Mouse (Mus musculus): ENCODE results near the gene Olfr1000. TPM values are rescaled to one million over a fixed set of nuclear protein-coding genes. Genes with fewer than 3 reads are reported as not detected.
"Not testable (repeated sequence)": the region's sequence is repeated elsewhere in the genome, so short reads cannot be mapped to it uniquely, and the experiment has no call there.

Olfr1000 gene
- polyA plus RNA-seq (2016; fragmentation: Nextera tagmentation; extraction: Ambion mirVana), result not detected in 2 replicates

DNA sequence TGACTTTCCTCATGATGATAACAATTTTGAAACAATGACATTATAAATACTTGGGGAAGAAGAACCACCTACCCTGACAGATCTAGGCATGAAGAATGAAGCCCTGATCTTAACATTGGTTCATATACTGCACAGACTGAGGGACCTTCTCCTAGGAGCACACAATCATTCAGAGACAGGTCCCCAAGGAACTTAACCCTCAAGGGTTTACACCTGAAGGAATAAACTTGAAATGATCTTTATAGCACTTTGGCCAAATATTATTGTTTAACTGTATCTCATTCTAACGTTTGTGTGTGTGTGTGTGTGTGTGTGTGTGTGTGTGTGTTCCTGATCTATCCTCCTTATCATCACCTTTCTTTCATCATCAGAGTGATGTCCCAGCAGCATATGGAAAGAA is at the start of gene Olfr1000:
Gene Olfr1000, minus strand, starts transcription at position 101 of the 400 bp plus-strand sequence.
- Histone ChIP-seq H3K27ac (replicated peaks) (no peak within 1 kb of the TSS), H3K4me2 (replicated peaks) (no peak within 1 kb of the TSS), H3K9ac (replicated peaks) (no peak within 1 kb of the TSS), H3K9me3 (no peaks in the 10 kb centered on the region), H3K4me1 (no peaks in the 10 kb centered on the region), H3K27me3 (no peaks in the 10 kb centered on the region), H3K36me3 (no peaks in the 10 kb centered on the region), H3K4me3 (no peak within 1 kb of the TSS)
- ATAC-seq (ENCODE audit: low FRiP score, low read depth), result no peak
- 100% methylated on average over 1 of the region's 1 CpGs for WGBS

DNA sequence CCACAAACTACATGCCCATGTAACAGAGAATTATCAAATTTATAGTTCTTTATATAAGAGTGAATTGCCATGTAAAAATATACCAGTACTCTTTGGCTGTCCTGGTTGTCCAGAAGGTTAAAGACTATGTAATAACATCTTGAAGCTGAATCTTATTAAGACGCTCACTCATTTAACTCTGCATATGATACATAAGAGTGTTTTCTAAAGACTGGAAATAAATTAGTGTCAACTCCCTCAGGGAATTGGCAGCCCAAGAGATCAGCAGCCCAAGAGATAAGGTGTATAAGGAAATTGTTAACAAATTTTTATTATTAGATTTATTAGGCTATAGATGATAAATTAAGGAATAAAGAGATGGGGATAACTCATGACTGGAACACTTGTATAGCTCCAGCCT is 38.9 kb upstream of the Olfr1000 start, which contains the start of gene Olfr1002:
Gene Olfr1002, minus strand, starts transcription at position 101 of the 400 bp plus-strand sequence.
- no peak within 1 kb of the TSS for H3K27ac ChIP-seq (replicated peaks)
- H3K9me3 ChIP-seq, result no peaks in the 10 kb centered on the region
- no peak within 1 kb of the TSS for H3K4me2 ChIP-seq (replicated peaks)
- H3K27me3 ChIP-seq, result no peaks in the 10 kb centered on the region
- WGBS, result 89% methylated on average over 1 of the region's 1 CpGs
- H3K4me1 ChIP-seq, result no peaks in the 10 kb centered on the region
- no peaks in the 10 kb centered on the region for H3K36me3 ChIP-seq
- no peak within 1 kb of the TSS for H3K9ac ChIP-seq (replicated peaks)
- no peak within 1 kb of the TSS for H3K4me3 ChIP-seq
- ATAC-seq (ENCODE audit: low FRiP score, low read depth), result no peak

DNA sequence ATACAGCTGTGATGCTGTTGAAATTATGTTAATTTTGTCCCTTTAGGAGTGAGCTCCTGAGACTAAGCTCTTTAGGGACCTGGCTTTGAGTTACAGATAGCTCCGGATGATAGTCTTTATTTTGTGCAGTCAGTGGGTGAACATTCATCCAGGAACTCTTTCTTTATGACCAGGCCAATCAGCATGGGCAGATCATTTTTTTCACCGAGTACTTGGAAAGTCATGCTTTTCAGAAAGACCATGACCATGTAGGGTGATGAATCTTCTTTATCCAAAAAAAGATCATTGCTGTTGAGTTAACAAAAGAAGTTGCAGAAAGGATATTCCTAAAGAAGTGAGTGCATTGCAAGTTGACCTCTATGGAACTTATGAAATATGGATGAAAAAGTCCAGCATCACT is 23.1 kb downstream of the Olfr1000 start, which contains the start of gene Olfr998:
Gene Olfr998, plus strand, starts transcription at position 301 of the 400 bp plus-strand sequence.
- not testable (repeated sequence) for H3K27ac ChIP-seq (replicated peaks); H3K9me3 ChIP-seq; H3K9ac ChIP-seq (replicated peaks); H3K27me3 ChIP-seq; H3K4me2 ChIP-seq (replicated peaks); H3K4me3 ChIP-seq; ATAC-seq (ENCODE audit: low FRiP score, low read depth); H3K4me1 ChIP-seq; H3K36me3 ChIP-seq
- 76% methylated on average over 2 of the region's 2 CpGs for WGBS

DNA sequence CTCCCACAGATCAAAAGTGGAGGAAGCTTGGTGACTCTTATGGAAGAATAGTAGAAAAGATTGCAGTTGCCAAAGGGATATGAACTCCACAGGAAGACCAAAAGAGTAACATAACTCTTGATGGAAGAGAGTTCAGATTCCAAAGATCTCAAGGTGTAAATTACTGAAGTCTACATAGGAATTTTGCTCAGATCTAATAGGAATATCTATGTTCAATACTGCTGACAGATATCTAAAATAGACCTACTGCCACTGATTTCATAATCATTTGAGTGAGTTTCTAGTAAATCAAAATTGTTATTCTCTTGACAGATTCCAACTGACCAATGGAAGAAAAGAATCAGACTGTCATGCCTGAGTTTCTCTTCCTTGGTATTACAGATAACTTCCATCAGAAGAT is 32.8 kb downstream of the Olfr1000 start, which contains the start of gene Olfr996:
Gene Olfr996, plus strand, starts transcription at position 301 of the 400 bp plus-strand sequence.
- Histone ChIP-seq H3K4me1 (no peaks in the 10 kb centered on the region), H3K4me2 (replicated peaks) (no peak within 1 kb of the TSS), H3K9me3 (no peaks in the 10 kb centered on the region), H3K27me3 (no peaks in the 10 kb centered on the region), H3K27ac (replicated peaks) (no peak within 1 kb of the TSS), H3K9ac (replicated peaks) (no peak within 1 kb of the TSS), H3K36me3 (no peaks in the 10 kb centered on the region), H3K4me3 (no peak within 1 kb of the TSS)
- no peak for ATAC-seq (ENCODE audit: low FRiP score, low read depth)

DNA sequence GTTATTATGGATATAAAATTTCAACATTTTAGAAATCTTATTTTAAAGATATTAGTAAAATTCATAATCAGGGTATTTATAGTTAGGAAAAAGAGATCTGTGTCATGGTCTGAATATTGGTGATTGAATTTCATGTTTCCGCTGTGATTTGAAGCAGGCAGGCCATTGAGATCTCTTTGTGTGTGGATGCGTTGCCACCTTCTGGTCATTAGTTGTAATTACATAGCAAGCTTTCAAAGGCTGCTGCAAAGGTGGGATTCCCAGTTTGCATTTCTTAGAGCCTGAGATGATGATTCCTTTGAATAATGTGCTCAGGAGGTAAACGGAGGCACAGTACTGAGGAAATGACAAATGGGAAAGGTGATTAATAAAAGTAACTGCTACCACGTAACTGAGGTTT is 50.5 kb downstream of the Olfr1000 start:
- WGBS, result 14% methylated on average over 4 of the region's 4 CpGs

DNA sequence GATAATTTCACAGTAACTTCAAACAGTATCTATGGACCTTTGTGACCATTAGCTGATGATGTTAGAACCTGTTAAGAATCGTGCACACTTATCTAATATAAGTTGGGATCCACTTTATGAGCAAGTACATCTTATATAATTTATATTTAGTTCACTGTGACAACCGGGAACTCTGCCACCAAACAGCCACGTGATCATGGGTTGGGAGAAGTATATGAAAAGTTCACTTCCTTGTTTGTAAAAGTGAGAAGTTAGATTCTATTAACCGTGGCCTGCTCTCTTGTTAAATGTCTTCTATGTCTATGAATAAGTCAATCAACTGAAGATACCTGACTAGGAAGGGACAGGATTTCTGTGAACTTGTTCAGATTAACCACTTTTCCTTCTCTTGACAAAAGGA is 51.5 kb downstream of the Olfr1000 start:
- Histone ChIP-seq H3K9me3 (no peaks in the 10 kb centered on the region), H3K4me2 (replicated peaks) (no peak overlapping the region), H3K4me3 (no peak overlapping the region), H3K27ac (replicated peaks) (no peak overlapping the region), H3K9ac (replicated peaks) (no peak overlapping the region), H3K4me1 (no peaks in the 10 kb centered on the region), H3K27me3 (no peaks in the 10 kb centered on the region), H3K36me3 (no peaks in the 10 kb centered on the region)
- 74% methylated on average over 4 of the region's 4 CpGs for WGBS
- ATAC-seq (ENCODE audit: low FRiP score, low read depth), result no peak

More for the DNA sequence above, 50.5 kb downstream of the Olfr1000 start:
- H3K27me3 ChIP-seq, result no peaks in the 10 kb centered on the region
- no peak overlapping the region for H3K4me2 ChIP-seq (replicated peaks)
- H3K4me3 ChIP-seq, result no peak overlapping the region
- H3K27ac ChIP-seq (replicated peaks), result no peak overlapping the region
- H3K9me3 ChIP-seq, result no peaks in the 10 kb centered on the region
- no peak overlapping the region for H3K9ac ChIP-seq (replicated peaks)
- no peaks in the 10 kb centered on the region for H3K4me1 ChIP-seq
- H3K36me3 ChIP-seq, result no peaks in the 10 kb centered on the region
- ATAC-seq (ENCODE audit: low FRiP score, low read depth), result peak; percentile 71

Other genes with a start within 250 kb of the Olfr1000 start
- gene Olfr988, start 248.7 kb downstream of the Olfr1000 start, polyA plus RNA-seq (2016; fragmentation: Nextera tagmentation; extraction: Ambion mirVana), result not detected in 2 replicates
- not detected in 2 replicates for gene Olfr992, start 202.4 kb downstream of the Olfr1000 start, polyA plus RNA-seq (2016; fragmentation: Nextera tagmentation; extraction: Ambion mirVana)
- not detected in 2 replicates for gene Olfr993, start 197.0 kb downstream of the Olfr1000 start, polyA plus RNA-seq (2016; fragmentation: Nextera tagmentation; extraction: Ambion mirVana)
- not detected in 2 replicates for gene Olfr994, start 175.5 kb downstream of the Olfr1000 start, polyA plus RNA-seq (2016; fragmentation: Nextera tagmentation; extraction: Ambion mirVana)
- gene Olfr995, start 168.3 kb downstream of the Olfr1000 start, polyA plus RNA-seq (2016; fragmentation: Nextera tagmentation; extraction: Ambion mirVana), result not detected in 2 replicates
- gene 4833423E24Rik, start 92.9 kb downstream of the Olfr1000 start, polyA plus RNA-seq (2016; fragmentation: Nextera tagmentation; extraction: Ambion mirVana), result not detected in 2 replicates
- not detected in 2 replicates for gene Olfr996, start 32.7 kb downstream of the Olfr1000 start, polyA plus RNA-seq (2016; fragmentation: Nextera tagmentation; extraction: Ambion mirVana)
- gene Olfr998, start 23.0 kb downstream of the Olfr1000 start, polyA plus RNA-seq (2016; fragmentation: Nextera tagmentation; extraction: Ambion mirVana), result not detected in 2 replicates
- gene Olfr1002, start 38.8 kb upstream of the Olfr1000 start, polyA plus RNA-seq (2016; fragmentation: Nextera tagmentation; extraction: Ambion mirVana), result not detected in 2 replicates
- gene Olfr154, start 52.6 kb upstream of the Olfr1000 start, polyA plus RNA-seq (2016; fragmentation: Nextera tagmentation; extraction: Ambion mirVana), result not detected in 2 replicates
- gene Olfr1006, start 66.9 kb upstream of the Olfr1000 start, polyA plus RNA-seq (2016; fragmentation: Nextera tagmentation; extraction: Ambion mirVana), result not detected in 2 replicates
- not detected in 2 replicates for gene Olfr1008, start 77.5 kb upstream of the Olfr1000 start, polyA plus RNA-seq (2016; fragmentation: Nextera tagmentation; extraction: Ambion mirVana)
- gene Olfr1009, start 103.5 kb upstream of the Olfr1000 start, polyA plus RNA-seq (2016; fragmentation: Nextera tagmentation; extraction: Ambion mirVana), result not detected in 2 replicates
- not detected in 2 replicates for gene Olfr1012, start 150.9 kb upstream of the Olfr1000 start, polyA plus RNA-seq (2016; fragmentation: Nextera tagmentation; extraction: Ambion mirVana)
- gene Olfr1013, start 155.2 kb upstream of the Olfr1000 start, polyA plus RNA-seq (2016; fragmentation: Nextera tagmentation; extraction: Ambion mirVana), result not detected in 2 replicates
- gene Olfr1014, start 160.8 kb upstream of the Olfr1000 start, polyA plus RNA-seq (2016; fragmentation: Nextera tagmentation; extraction: Ambion mirVana), result not detected in 2 replicates
- gene Olfr1015, start 170.1 kb upstream of the Olfr1000 start, polyA plus RNA-seq (2016; fragmentation: Nextera tagmentation; extraction: Ambion mirVana), result not detected in 2 replicates
- not detected in 2 replicates for gene Olfr1016, start 190.6 kb upstream of the Olfr1000 start, polyA plus RNA-seq (2016; fragmentation: Nextera tagmentation; extraction: Ambion mirVana)
- not detected in 2 replicates for gene Olfr1018, start 206.6 kb upstream of the Olfr1000 start, polyA plus RNA-seq (2016; fragmentation: Nextera tagmentation; extraction: Ambion mirVana)
- gene Olfr1019, start 233.6 kb upstream of the Olfr1000 start, polyA plus RNA-seq (2016; fragmentation: Nextera tagmentation; extraction: Ambion mirVana), result not detected in 2 replicates
- not detected in 2 replicates for gene Olfr1020, start 235.1 kb upstream of the Olfr1000 start, polyA plus RNA-seq (2016; fragmentation: Nextera tagmentation; extraction: Ambion mirVana)